Mouse (Mus musculus): ENCODE measurements around the gene Mex3d. TPM values are rescaled to one million over a fixed set of nuclear protein-coding genes. Genes with fewer than 3 reads are reported as not detected.

Mex3d gene
- polyA plus RNA-seq, 1 experiment, result 17.2 TPM

DNA sequence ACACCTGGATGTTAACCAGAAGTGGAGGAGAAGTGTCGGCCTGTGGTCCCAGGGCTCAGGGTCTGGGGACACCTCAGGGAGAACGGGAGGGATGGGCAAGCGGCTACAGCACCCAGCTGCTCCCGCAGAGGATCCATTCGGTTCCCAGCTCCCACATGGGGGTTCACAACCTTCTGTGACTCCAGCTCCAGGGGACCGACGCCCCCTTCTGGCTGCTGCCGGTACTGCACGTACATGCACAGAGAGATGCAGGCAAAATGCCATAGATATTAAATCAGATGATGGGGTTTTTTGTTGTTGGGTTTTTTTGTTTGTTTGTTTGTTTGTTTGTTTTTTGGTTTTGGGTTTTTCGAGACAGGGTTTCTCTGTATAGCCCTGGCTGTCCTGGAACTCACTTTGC lies 9.7 kb downstream of the Mex3d start:
- Histone ChIP-seq H3K4me3 (replicated peaks) (no peak overlapping the region), H3K4me1 (peaks cover 7% of the 10 kb centered on the region; the same call in 1 of the 2 replicates), H3K27me3 (replicated peaks) (peaks cover 15% of the 10 kb centered on the region), H3K9me3 (peaks cover 7% of the 10 kb centered on the region; the same call in 1 of the 2 replicates), H3K36me3 (replicated peaks; ENCODE audit: low read length) (peaks cover 25% of the 10 kb centered on the region)
- TF ChIP-seq FLI1 (IDR thresholded peaks at IDR 0.05; ENCODE audit: low read length) (no peak), GATA1 (IDR thresholded peaks at IDR 0.05; ENCODE audit: borderline replicate concordance, low read length) (no peak)

DNA sequence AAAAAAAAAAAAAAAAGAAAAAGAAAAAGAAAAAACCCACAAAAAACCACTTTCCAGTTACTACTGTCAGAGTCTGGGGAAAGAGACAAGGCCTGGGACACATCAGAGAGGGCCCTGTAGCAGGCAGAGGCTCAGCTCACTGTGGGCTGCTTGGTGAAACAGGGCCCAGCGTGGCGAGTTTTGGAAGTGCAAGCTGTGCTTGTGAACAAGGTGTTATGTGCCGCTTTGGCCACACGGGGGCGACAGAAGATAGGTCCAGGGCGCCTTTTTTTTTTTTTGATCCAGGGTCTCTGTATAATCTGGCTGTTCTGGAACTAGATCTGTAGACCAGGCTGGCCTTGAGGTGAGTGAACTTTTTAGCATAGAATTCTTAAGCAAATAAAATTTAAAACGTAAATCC lies 11.3 kb downstream of the Mex3d start:
- TF ChIP-seq GATA1 (IDR thresholded peaks at IDR 0.05; ENCODE audit: borderline replicate concordance, low read length), result no peak
- TF ChIP-seq FLI1 (IDR thresholded peaks at IDR 0.05; ENCODE audit: low read length), result no peak
- H3K4me1 ChIP-seq, result peaks cover 19% of the 10 kb centered on the region
- H3K27me3 ChIP-seq (replicated peaks), result peaks cover 22% of the 10 kb centered on the region
- H3K9me3 ChIP-seq, result peaks cover 7% of the 10 kb centered on the region; the same call in 1 of the 2 replicates
- H3K36me3 ChIP-seq (replicated peaks; ENCODE audit: low read length), result peaks cover 10% of the 10 kb centered on the region
- H3K4me3 ChIP-seq (replicated peaks), result no peak overlapping the region

DNA sequence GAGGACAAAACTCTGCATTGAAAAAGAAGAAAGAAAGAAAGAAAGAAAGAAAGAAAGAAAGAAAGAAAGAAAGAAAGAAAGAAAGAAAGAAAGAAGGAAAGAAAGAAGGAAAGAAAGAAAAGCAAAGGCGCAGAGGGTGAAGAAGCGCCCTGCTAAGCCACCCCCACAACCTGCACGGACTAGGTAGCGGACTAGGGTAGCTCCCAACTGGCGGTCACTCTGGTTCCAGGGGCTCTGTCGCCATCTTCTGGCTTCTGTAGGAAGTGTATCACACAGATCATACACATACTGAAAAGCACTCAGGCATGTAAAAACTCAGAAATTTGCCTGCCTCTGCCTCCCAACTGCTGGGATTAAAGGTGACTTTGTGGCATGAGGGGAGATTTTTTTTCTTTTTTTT lies 13.4 kb downstream of the Mex3d start:
- no peaks in the 10 kb centered on the region for H3K36me3 ChIP-seq (replicated peaks; ENCODE audit: low read length)
- peaks cover 22% of the 10 kb centered on the region for H3K4me1 ChIP-seq
- TF ChIP-seq GATA1 (IDR thresholded peaks at IDR 0.05; ENCODE audit: borderline replicate concordance, low read length) (no peak), FLI1 (IDR thresholded peaks at IDR 0.05; ENCODE audit: low read length) (no peak)
- peaks cover 7% of the 10 kb centered on the region; the same call in 1 of the 2 replicates for H3K9me3 ChIP-seq
- H3K4me3 ChIP-seq (replicated peaks), result no peak overlapping the region
- peaks cover 27% of the 10 kb centered on the region for H3K27me3 ChIP-seq (replicated peaks)

DNA sequence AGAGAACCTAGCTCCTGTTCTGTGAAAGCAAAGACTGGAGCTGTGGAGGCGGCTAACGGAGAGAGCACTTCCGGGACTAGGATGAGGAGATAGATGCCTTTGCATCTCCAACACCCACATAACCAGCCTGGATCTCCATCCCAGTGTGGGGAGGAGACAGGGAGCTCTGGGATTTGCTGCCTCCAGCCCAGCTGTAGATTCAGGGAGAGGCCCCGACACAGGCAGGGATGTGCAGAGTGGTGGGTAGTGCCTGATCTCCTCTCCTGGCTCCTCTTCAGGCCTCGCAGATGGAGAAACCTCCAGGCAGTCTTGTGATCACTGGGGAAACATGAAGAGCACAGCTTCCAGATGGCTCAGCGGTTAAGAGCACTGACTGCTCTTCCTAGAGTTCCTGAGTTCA lies 14.8 kb downstream of the Mex3d start:
- Histone ChIP-seq H3K4me3 (replicated peaks) (no peak overlapping the region), H3K9me3 (peaks cover 13% of the 10 kb centered on the region), H3K4me1 (peaks cover 23% of the 10 kb centered on the region), H3K36me3 (replicated peaks; ENCODE audit: low read length) (no peaks in the 10 kb centered on the region), H3K27me3 (replicated peaks) (peaks cover 29% of the 10 kb centered on the region)
- no peak for TF ChIP-seq GATA1 (IDR thresholded peaks at IDR 0.05; ENCODE audit: borderline replicate concordance, low read length)
- no peak for TF ChIP-seq FLI1 (IDR thresholded peaks at IDR 0.05; ENCODE audit: low read length)

DNA sequence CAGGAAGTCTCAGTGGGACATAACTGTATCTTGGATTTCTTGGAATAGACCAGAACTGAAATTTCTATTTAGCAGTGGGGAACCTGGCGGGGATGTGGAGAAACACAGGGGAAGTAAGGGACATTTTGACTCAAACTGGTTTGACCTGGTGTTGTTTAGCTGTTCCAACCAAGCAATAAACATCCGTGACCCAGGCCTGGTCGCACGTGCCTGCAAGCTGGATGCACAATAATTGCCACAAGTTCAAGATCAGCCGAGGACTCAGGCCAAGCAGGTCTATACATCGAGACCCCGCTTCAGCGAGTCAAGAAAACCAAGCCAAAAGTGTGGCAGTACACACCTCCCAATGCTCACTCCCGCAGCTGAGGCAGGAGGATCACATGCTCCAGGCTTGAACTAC lies 15.5 kb downstream of the Mex3d start:
- Histone ChIP-seq H3K36me3 (replicated peaks; ENCODE audit: low read length) (no peaks in the 10 kb centered on the region), H3K4me3 (replicated peaks) (no peak overlapping the region), H3K4me1 (peaks cover 27% of the 10 kb centered on the region), H3K27me3 (replicated peaks) (peaks cover 36% of the 10 kb centered on the region), H3K9me3 (peaks cover 9% of the 10 kb centered on the region)
- TF ChIP-seq FLI1 (IDR thresholded peaks at IDR 0.05; ENCODE audit: low read length) (no peak), GATA1 (IDR thresholded peaks at IDR 0.05; ENCODE audit: borderline replicate concordance, low read length) (no peak)

DNA sequence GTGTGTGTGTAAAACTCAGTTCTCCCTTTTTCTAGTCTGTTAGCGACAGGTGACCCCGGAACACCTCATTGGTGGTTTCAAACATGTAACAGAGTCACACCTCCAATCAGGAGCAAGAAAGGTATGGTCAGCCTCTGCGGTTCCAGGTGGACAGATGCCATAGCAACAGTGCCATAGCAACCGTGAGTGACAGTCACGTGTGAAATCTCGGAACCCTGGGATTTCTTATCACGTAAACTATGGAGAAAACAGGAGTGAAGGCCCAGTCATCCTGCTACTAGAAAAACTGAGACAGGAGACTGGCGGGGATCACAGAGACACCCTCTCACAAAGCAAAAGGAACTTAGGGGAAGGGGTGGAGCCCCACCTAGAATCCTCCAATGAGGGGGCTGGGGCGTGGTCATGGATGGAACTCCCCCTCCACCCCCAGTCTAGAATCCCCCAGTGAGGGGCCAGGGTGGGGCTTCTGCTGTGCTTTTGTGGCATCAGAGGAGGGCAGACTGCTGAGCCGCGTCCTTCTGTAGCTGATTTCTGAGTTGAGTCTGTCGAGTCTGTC lies 16.0 kb downstream of the Mex3d start:
- Histone ChIP-seq H3K9me3 (peaks cover 13% of the 10 kb centered on the region), H3K36me3 (replicated peaks; ENCODE audit: low read length) (no peaks in the 10 kb centered on the region), H3K4me1 (peaks cover 27% of the 10 kb centered on the region), H3K27me3 (replicated peaks) (peaks cover 41% of the 10 kb centered on the region), H3K4me3 (replicated peaks) (no peak overlapping the region)
- TF ChIP-seq FLI1 (IDR thresholded peaks at IDR 0.05; ENCODE audit: low read length) (no peak), GATA1 (IDR thresholded peaks at IDR 0.05; ENCODE audit: borderline replicate concordance, low read length) (no peak)

DNA sequence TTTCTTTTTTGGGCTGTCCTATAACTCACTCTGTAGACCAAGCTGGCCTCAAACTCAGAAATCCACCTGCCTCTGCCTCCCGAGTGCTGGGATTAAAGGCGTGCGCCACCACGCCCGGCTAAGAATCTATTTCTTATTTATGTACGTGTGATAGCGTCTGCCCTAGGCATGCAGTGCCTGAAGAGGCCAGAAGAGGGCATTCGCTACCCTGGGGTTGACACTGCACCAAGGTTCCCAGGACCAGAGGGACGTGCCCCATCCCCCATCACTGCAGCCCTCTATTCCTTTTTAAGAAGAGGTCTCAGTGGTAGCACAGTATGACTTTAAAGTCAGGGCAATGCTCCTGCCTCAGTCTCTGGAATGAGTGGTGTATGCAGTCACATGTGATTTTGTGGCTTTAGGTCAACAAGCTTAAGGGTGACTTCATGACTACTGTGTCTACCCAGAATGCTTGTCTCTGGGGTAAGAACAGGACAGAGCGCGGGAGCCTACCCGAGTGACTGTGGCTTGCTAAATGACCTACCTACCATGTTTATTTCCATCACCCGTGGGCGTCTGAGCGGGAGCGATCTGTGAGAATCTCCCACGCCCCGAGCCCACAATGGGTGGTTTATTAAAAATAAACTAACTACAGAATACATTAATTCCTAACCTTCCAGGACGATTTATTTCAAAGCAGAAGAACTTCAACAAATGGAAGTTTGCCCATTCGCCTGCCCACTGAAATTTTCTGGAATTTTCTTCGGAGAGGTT lies 17.3 kb downstream of the Mex3d start:
- no peaks in the 10 kb centered on the region for H3K36me3 ChIP-seq (replicated peaks; ENCODE audit: low read length)
- peaks cover 52% of the 10 kb centered on the region for H3K27me3 ChIP-seq (replicated peaks)
- TF ChIP-seq GATA1 (IDR thresholded peaks at IDR 0.05; ENCODE audit: borderline replicate concordance, low read length), result no peak
- no peak for TF ChIP-seq FLI1 (IDR thresholded peaks at IDR 0.05; ENCODE audit: low read length)
- H3K4me1 ChIP-seq, result peaks cover 27% of the 10 kb centered on the region
- H3K9me3 ChIP-seq, result peaks cover 15% of the 10 kb centered on the region
- no peak overlapping the region for H3K4me3 ChIP-seq (replicated peaks)

DNA sequence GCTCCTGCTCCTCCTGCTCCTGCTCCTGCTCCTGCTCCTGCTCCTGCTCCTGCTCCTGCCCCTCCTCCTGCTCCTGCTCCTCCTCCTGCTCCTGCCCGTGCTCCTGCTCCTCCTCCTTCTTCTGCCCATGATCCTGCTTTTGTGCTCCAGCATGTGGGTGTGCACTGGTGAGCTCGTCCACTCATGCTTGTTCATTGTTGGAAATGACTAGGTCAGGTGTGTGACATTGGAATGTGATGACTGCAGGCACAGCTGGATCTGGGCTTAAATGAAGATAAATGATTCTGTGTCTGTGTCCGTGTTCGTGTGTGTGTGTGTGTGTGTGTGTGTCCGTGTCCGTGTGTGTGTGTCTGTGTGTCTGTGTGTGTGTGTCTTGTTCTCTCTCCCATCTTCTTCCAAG lies 19.1 kb downstream of the Mex3d start:
- H3K36me3 ChIP-seq (replicated peaks; ENCODE audit: low read length), result no peaks in the 10 kb centered on the region
- H3K9me3 ChIP-seq, result peaks cover 15% of the 10 kb centered on the region
- peaks cover 27% of the 10 kb centered on the region for H3K4me1 ChIP-seq
- no peak overlapping the region for H3K4me3 ChIP-seq (replicated peaks)
- no peak for TF ChIP-seq FLI1 (IDR thresholded peaks at IDR 0.05; ENCODE audit: low read length)
- no peak for TF ChIP-seq GATA1 (IDR thresholded peaks at IDR 0.05; ENCODE audit: borderline replicate concordance, low read length)
- H3K27me3 ChIP-seq (replicated peaks), result peaks cover 69% of the 10 kb centered on the region

DNA sequence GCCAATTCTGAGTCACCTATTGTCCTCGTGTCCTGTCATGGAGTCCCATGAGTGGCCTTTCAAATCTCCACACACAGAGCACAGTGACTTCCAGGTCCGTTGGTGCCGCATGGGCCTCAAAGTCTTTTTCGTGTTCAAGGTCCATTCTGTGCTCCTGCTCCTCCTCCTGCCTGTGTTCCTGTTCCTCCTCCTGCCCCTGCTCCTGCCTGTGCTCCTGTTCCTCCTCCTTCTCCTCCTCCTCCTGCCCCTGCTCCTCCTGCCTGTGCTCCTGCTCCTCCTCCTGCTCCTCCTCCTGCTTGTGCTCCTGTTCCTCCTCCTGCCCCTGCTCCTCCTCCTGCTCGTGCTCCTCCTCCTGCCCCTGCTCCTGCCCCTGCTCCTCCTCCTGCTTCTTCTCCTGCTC lies 19.5 kb downstream of the Mex3d start:
- peaks cover 69% of the 10 kb centered on the region for H3K27me3 ChIP-seq (replicated peaks)
- TF ChIP-seq GATA1 (IDR thresholded peaks at IDR 0.05; ENCODE audit: borderline replicate concordance, low read length), result no peak
- TF ChIP-seq FLI1 (IDR thresholded peaks at IDR 0.05; ENCODE audit: low read length), result no peak
- H3K4me1 ChIP-seq, result peaks cover 27% of the 10 kb centered on the region
- H3K9me3 ChIP-seq, result peaks cover 17% of the 10 kb centered on the region
- no peaks in the 10 kb centered on the region for H3K36me3 ChIP-seq (replicated peaks; ENCODE audit: low read length)
- H3K4me3 ChIP-seq (replicated peaks), result peak overlapping the region; percentile 59

DNA sequence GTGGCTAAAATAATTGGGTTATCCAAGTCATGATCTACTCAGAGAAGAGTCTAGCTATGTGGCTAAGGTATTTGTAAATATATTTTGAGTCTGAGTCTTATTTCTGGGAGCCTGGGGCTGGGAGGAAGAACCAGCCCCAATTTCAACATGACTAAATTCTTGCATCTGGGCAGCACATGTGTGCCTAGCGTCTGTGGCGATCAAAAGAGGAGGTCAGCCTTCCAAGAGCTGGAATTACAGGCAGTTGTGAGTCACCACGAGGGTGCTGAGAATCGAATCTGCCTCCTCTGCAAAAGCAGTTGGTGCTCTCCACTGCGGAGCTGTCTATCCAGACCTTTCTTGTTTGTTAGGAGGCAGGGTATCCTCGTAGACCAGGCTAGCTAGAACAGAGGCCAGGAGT lies 21.7 kb downstream of the Mex3d start:
- Histone ChIP-seq H3K9me3 (peaks cover 27% of the 10 kb centered on the region), H3K36me3 (replicated peaks; ENCODE audit: low read length) (no peaks in the 10 kb centered on the region), H3K4me1 (peaks cover 12% of the 10 kb centered on the region; the same call in 1 of the 2 replicates), H3K27me3 (replicated peaks) (peaks cover 76% of the 10 kb centered on the region), H3K4me3 (replicated peaks) (no peak overlapping the region)
- TF ChIP-seq GATA1 (IDR thresholded peaks at IDR 0.05; ENCODE audit: borderline replicate concordance, low read length), result no peak
- no peak for TF ChIP-seq FLI1 (IDR thresholded peaks at IDR 0.05; ENCODE audit: low read length)
